Mouse (Mus musculus) Patski (cell line): Measurements from ENCODE around the gene Cstf1. TPM values are rescaled to one million over a fixed set of nuclear protein-coding genes. Genes with fewer than 3 reads are reported as not detected.
A peak's percentile ranks its signal among the peaks of the same experiment; 100 is the strongest.

Experiments used
- ATAC-seq: fragments of 100-300 bp; one replicate; pipeline ENCODE4 v1.8.0; 2021
- CTCF ChIA-PET: fragments of 350-600 bp; sonication (Branson Sonifier 250); formaldehyde crosslinking; loops from one replicate; lab custom pipeline; 2022; ENCODE audit warnings: inconsistent platforms; lab: Charles Lee
- POLR2A ChIA-PET: fragments of 350-600 bp; sonication (Branson Sonifier 250); formaldehyde crosslinking; loops from one replicate; lab custom pipeline; 2022; ENCODE audit warnings: antibody characterized with exemption, inconsistent platforms; lab: Charles Lee
- DNase-seq: peaks from one replicate; pipeline ENCODE4 v3.0.0-alpha.2; 2011; ENCODE audit warnings: low read depth, low spot score
- H3K27me3 ChIP-seq: fragments of 371-371 bp; one replicate; pipeline ENCODE4 v1.5.1; 2021
- CTCF ChIP-seq: fragments of 100-300 bp; IDR thresholded peaks from one replicate; pipeline ENCODE4 v1.5.1; 2021
- in situ Hi-C: fragments of 300-500 bp; cut with MboI; formaldehyde crosslinking; loops from 3 replicates; pipeline ENCODE4 v1.11.1; 2018; ENCODE audit warnings: low pct_unique_long_range_greater_than_20kb, mixed read lengths
- polyA plus RNA-seq: library from polyadenylated mRNA; unstranded; gene quantifications from one replicate; pipeline ENCODE4 v1.2.3, GENCODE M21; 2021

The Cstf1 gene
- polyA plus RNA-seq, 1 experiment from 2014 or later, result 34.6 TPM

DNA sequence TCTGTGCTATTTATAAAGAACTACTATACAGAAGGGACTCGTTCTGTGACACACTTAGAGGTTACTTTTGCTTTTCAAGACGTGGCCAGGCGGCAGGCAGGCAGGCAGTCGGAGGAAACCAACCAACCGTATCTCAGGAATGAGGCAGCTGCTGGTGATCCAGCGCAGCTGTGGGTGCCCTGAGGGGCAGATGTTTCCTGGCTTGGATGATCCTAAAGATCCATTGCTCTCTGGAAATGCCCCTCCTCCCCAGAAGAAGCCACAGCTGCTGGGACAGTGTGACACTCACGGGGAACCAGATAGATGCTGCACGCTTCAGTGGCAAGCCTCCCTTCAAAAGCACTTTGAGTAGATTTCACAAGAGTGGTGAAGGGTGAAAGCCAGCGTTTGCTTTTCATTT is 42.0 kb downstream of the Cstf1 start:
- in situ Hi-C loops, result no loop called here
- CTCF ChIA-PET, result interaction anchor here (1.4 kb wide), 1 partner anchor 15 kb away, joined by 3 read pairs; no protein-coding TSS in a partner anchor
- peak; percentile 60 for ATAC-seq
- TF ChIP-seq CTCF, result no peak
- H3K27me3 ChIP-seq, result no peaks in the 10 kb centered on the region
- peak; percentile 22 for DNase-seq
- POLR2A ChIA-PET, result no interaction called here

DNA sequence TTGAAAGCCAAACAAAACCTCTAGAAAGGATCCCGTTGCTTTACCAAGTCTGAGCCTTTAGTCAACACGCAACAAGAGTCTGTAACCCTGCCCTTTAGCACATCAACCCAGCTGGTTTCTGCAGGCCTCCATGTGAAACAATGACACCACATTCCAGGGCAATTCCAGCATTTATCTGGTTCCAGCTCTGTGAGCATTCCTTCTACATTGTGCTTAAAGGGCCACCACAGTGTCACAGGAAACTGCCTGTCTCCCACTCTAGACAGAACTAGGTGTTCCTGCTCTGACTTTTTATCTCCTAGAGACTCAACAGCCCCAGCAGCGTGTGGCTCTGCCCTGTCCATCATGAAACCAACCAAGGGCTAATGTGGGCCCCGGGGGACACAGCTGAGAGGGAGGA is 42.8 kb downstream of the Cstf1 start:
- H3K27me3 ChIP-seq, result no peaks in the 10 kb centered on the region
- ATAC-seq, result peak; percentile 44
- CTCF ChIA-PET, result interaction anchor here (1.0 to 1.4 kb wide), 2 partner anchors 9 to 14 kb away, joined by 3 read pairs; no protein-coding TSS in a partner anchor
- DNase-seq, result no peak
- no peak for TF ChIP-seq CTCF
- in situ Hi-C loops, result no loop called here
- POLR2A ChIA-PET, result interaction anchor here (0.6 to 0.7 kb wide), 2 partner anchors 30 to 113 kb away, joined by 4 to 5 read pairs; no protein-coding TSS in a partner anchor

DNA sequence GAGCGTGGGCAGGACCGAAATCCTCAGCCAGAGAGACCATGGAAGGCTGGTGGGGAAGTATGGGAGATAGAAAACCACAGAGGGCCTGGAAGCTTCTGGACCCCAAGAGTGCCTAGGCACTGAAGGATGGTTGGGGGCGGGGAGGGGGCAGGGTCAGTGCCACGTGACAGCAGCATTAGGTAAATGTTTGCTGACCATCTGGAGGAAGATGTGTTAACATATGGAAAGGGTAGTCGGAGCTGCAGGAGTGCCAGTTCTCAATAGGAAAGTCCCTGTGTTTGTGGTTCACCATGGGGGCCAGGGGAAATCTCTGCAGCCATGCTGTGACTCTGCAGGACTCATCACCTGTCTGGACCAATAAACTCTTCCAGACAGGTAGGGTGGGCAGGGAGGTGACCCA is 43.4 kb downstream of the Cstf1 start:
- in situ Hi-C loops, result no loop called here
- no peak for DNase-seq
- no peaks in the 10 kb centered on the region for H3K27me3 ChIP-seq
- ATAC-seq, result no peak
- ChIA-PET POLR2A (interaction anchor here (0.6 to 0.7 kb wide), 2 partner anchors 29 to 113 kb away, joined by 4 to 5 read pairs; no protein-coding TSS in a partner anchor), CTCF (interaction anchor here (1.0 kb wide), 1 partner anchor 10 kb away, joined by 3 read pairs; no protein-coding TSS in a partner anchor)
- TF ChIP-seq CTCF, result no peak

DNA sequence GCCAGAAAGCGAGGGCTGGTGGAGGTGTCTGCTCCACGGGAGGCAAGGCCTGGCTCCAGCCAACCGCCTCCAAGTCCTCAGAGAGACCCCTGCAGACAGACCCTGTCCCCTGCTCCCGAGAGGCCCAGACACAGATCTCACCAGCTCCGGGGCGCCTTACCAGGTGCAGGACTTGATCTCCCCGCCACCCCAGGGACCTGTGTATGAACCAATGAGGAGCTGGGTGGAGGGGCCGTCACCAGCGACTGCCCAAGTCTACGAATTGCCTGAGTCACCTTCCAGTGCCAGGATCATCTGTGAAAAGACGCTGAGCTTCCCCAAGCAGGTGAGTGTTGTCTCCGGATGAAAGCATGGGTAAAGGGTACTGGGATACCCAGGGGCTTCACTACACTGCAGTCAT is 45.7 kb downstream of the Cstf1 start:
- in situ Hi-C loops, result no loop called here
- no peaks in the 10 kb centered on the region for H3K27me3 ChIP-seq
- CTCF ChIA-PET, result no interaction called here
- no peak for TF ChIP-seq CTCF
- POLR2A ChIA-PET, result no interaction called here
- ATAC-seq, result no peak
- DNase-seq, result no peak

DNA sequence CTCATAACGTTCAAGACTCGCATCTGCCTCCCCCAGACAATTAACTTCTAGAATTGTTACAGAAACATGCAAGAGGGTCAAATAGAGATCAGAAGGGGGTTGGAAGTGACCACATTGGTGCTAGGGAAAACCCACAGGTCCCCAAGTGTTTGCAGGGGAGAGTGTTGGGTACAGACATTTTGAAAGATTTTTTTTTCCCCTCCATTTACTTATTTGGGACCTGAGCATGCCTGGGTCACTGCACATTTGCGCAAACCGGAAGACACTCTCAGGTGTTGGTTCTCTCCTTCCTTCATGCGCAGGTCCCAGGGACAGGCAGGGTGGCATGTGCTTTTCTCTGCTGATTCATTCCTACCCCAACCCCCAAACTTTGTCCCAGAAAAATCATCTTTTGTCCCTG is 46.4 kb downstream of the Cstf1 start:
- ATAC-seq, result no peak
- ChIA-PET CTCF (no interaction called here), POLR2A (no interaction called here)
- no peak for DNase-seq
- no peaks in the 10 kb centered on the region for H3K27me3 ChIP-seq
- TF ChIP-seq CTCF, result no peak
- in situ Hi-C loops, result no loop called here

DNA sequence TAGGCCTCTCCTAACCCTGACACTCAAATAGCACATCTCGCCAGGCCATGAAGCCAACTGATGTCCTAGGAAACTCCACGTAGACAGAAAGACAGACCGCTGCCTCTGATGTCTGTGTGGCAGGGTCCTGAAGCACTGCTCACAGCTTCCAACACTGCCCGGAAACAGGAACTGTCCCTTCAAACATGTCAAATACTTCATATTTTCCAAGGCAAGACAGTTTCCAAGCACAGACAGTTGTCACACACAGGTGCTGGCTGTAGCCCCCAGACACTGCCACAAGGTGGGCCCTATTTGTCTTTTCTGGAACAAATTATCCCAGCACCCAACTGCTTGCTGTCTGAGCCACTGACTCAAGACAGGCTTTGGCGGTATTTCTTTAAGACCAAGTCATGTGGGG is 47.7 kb downstream of the Cstf1 start:
- in situ Hi-C loops, result no loop called here
- DNase-seq (no peak), ATAC-seq (no peak)
- TF ChIP-seq CTCF, result no peak
- POLR2A ChIA-PET, result no interaction called here
- CTCF ChIA-PET, result no interaction called here
- no peaks in the 10 kb centered on the region for H3K27me3 ChIP-seq

DNA sequence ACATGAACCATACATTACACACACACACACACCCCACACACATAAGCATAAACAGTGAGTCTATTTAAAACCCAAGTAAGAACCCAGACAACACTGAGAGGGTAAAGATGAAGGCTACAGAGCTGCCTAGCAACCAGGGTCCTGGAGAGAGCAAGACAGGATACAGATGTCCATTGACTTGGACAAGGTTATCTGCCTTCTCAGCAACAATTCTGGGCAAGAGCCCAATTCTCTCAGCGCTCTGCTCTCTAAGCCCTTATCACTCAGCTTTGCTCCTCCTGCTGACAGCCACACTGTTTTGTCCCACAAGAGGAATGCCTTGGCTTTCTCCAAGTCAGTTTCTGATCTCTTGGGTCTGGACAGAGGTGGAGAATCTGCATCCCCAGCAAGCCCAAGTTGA is 60.1 kb downstream of the Cstf1 start:
- ATAC-seq (no peak), DNase-seq (no peak)
- TF ChIP-seq CTCF, result no peak
- in situ Hi-C loops, result no loop called here
- CTCF ChIA-PET, result interaction anchor here (1.4 kb wide), 1 partner anchor 10 kb away, joined by 5 read pairs; the partner anchor contains the start of gene Rtf2
- POLR2A ChIA-PET, result no interaction called here
- H3K27me3 ChIP-seq, result peaks cover 19% of the 10 kb centered on the region

Other genes with a start within 250 kb of the Cstf1 start
- gene Mc3r, start 122.2 kb upstream of the Cstf1 start, polyA plus RNA-seq, result not detected
- gene Fam210b, start 25.1 kb upstream of the Cstf1 start, polyA plus RNA-seq, result 15.2 TPM
- 40.7 TPM for gene Aurka, start 146 bp upstream of the Cstf1 start, polyA plus RNA-seq
- gene Cass4, start 23.1 kb downstream of the Cstf1 start, polyA plus RNA-seq, result not detected
- 76.4 TPM for gene Rtf2, start 69.9 kb downstream of the Cstf1 start, polyA plus RNA-seq
- 0.06 TPM for gene Gcnt7, start 87.9 kb downstream of the Cstf1 start, polyA plus RNA-seq
- 0.12 TPM for gene Fam209, start 101.8 kb downstream of the Cstf1 start, polyA plus RNA-seq
- gene Tfap2c, start 178.9 kb downstream of the Cstf1 start, polyA plus RNA-seq, result 0.03 TPM